Mouse (Mus musculus) intestine, embryonic 16.5 days (tissue): ENCODE measurements around the gene Matn1. TPM values are rescaled to one million over a fixed set of nuclear protein-coding genes. Genes with fewer than 3 reads are reported as not detected.

Experiments used
- ATAC-seq: fragments of 200-750 bp; cut with Nextera tagmentation; 2 replicates; pipeline ENCODE4 v1.8.0; 2017; ENCODE audit warnings: moderate TSS enrichment, moderate library complexity
- H3K27ac ChIP-seq: fragments of 300-500 bp; sonication (generic); 2 replicates; pipeline ENCODE4 v1.5.1; 2014; ENCODE audit warnings: mild to moderate bottlenecking, low read length
- H3K27me3 ChIP-seq: fragments of 300-500 bp; sonication (generic); replicated peaks from 2 replicates; pipeline ENCODE4 v1.6.1; 2014; ENCODE audit warnings: low read length, control low read depth, mixed read lengths; ENCODE audit not compliant: control insufficient read depth, insufficient read depth
- H3K36me3 ChIP-seq: fragments of 300-500 bp; sonication (generic); 2 replicates; pipeline ENCODE4 v1.6.1; 2014; ENCODE audit warnings: low read length, control low read depth; ENCODE audit not compliant: control insufficient read depth, insufficient read depth
- H3K4me1 ChIP-seq: fragments of 300-500 bp; sonication (generic); 2 replicates; pipeline ENCODE4 v1.6.1; 2014; ENCODE audit warnings: low read length, control low read depth, mixed read lengths; ENCODE audit not compliant: control insufficient read depth, insufficient read depth
- H3K4me2 ChIP-seq: fragments of 300-500 bp; sonication (generic); 2 replicates; pipeline ENCODE4 v1.6.1; 2014; ENCODE audit warnings: low read depth, low read length, control low read depth
- H3K4me3 ChIP-seq: fragments of 300-500 bp; sonication (generic); 2 replicates; pipeline ENCODE4 v1.5.1; 2014; ENCODE audit warnings: mild to moderate bottlenecking, low read length
- H3K9ac ChIP-seq: fragments of 300-500 bp; sonication (generic); 2 replicates; pipeline ENCODE4 v1.6.1; 2014; ENCODE audit warnings: low read depth, low read length
- H3K9me3 ChIP-seq: fragments of 300-500 bp; sonication (generic); 2 replicates; pipeline ENCODE4 v1.6.1; 2016; ENCODE audit warnings: low read length, control low read depth; ENCODE audit not compliant: control insufficient read depth
- WGBS: fragments of 180-500 bp; shearing (Covaris S2); extraction: QIAGEN DNeasy Blood & Tissue Kit; methylation state at CpG from one replicate; pipeline ENCODE4 v1.1.7; 2014; 5-methylcytosine and 5-hydroxymethylcytosine counted together
- polyA plus RNA-seq: library from polyadenylated mRNA; unstranded; fragments of >200 nt; fragmentation: Nextera tagmentation; extraction: Ambion mirVana; gene quantifications from 2 replicates; pipeline ENCODE4 v1.2.1, GENCODE M21; 2015

Gene Matn1
- polyA plus RNA-seq, 1 experiment from 2014 or later = not detected

- no peak overlapping the region for H3K4me2 ChIP-seq
- no peaks in the 10 kb centered on the region for H3K4me1 ChIP-seq
- H3K4me3 ChIP-seq = no peak overlapping the region
- ATAC-seq = no peak
- 87% methylated on average over 12 of the region's 12 CpGs for WGBS
- H3K27ac ChIP-seq = no peak overlapping the region
- no peaks in the 10 kb centered on the region for H3K27me3 ChIP-seq
- no peaks in the 10 kb centered on the region for H3K36me3 ChIP-seq
- H3K9me3 ChIP-seq = no peaks in the 10 kb centered on the region
- H3K9ac ChIP-seq = no peak overlapping the region
These were observed 16.4 kb upstream of the Matn1 start for GRCm38 (mm10) chr4:130927821-130928220.

GRCm38 (mm10) chr4:130942644-130943043, 1.5 kb upstream of the Matn1 start:
- 46% methylated on average over 14 of the region's 14 CpGs for WGBS
- Histone ChIP-seq H3K27ac (no peak overlapping the region), H3K4me3 (no peak overlapping the region), H3K9me3 (no peaks in the 10 kb centered on the region), H3K9ac (no peak overlapping the region), H3K36me3 (no peaks in the 10 kb centered on the region), H3K27me3 (no peaks in the 10 kb centered on the region), H3K4me1 (0 out of 2 replicates have a peak, but pooled peaks cover 3% of the 10 kb centered on the region), H3K4me2 (no peak overlapping the region)
- no peak for ATAC-seq

GRCm38 (mm10) chr4:130944779-130945178, 594 bp downstream of the Matn1 start:
- 75% methylated on average over 7 of the region's 7 CpGs for WGBS
- Histone ChIP-seq H3K27me3 (no peaks in the 10 kb centered on the region), H3K4me2 (no peak overlapping the region), H3K4me1 (0 out of 2 replicates have a peak, but pooled peaks cover 3% of the 10 kb centered on the region), H3K36me3 (no peaks in the 10 kb centered on the region), H3K9ac (no peak overlapping the region), H3K9me3 (no peaks in the 10 kb centered on the region), H3K4me3 (no peak overlapping the region), H3K27ac (no peak overlapping the region)
- no peak for ATAC-seq

- no peak for ATAC-seq
- Histone ChIP-seq H3K9me3 (no peaks in the 10 kb centered on the region), H3K9ac (no peak overlapping the region), H3K4me3 (no peak overlapping the region), H3K36me3 (no peaks in the 10 kb centered on the region), H3K27me3 (no peaks in the 10 kb centered on the region), H3K4me1 (0 out of 2 replicates have a peak, but pooled peaks cover 3% of the 10 kb centered on the region), H3K4me2 (no peak overlapping the region), H3K27ac (no peak overlapping the region)
- 28% methylated on average over 13 of the region's 13 CpGs for WGBS
These were observed 3.0 kb downstream of the Matn1 start for GRCm38 (mm10) chr4:130947094-130947647.

- Histone ChIP-seq H3K4me1 (no peaks in the 10 kb centered on the region), H3K27ac (no peak overlapping the region), H3K9ac (no peak overlapping the region), H3K4me3 (no peak overlapping the region), H3K36me3 (no peaks in the 10 kb centered on the region), H3K27me3 (no peaks in the 10 kb centered on the region; the same call in 1 of the 2 replicates), H3K9me3 (no peaks in the 10 kb centered on the region), H3K4me2 (no peak overlapping the region)
- WGBS = 77% methylated on average over 35 of the region's 35 CpGs
- ATAC-seq = no peak
These were observed 5.7 kb downstream of the Matn1 start for GRCm38 (mm10) chr4:130949821-130950384.

GRCm38 (mm10) chr4:130952531-130952930, 8.3 kb downstream of the Matn1 start:
- Histone ChIP-seq H3K4me3 (no peak overlapping the region), H3K9me3 (no peaks in the 10 kb centered on the region), H3K4me2 (no peak overlapping the region), H3K4me1 (no peaks in the 10 kb centered on the region), H3K36me3 (no peaks in the 10 kb centered on the region), H3K27ac (no peak overlapping the region), H3K9ac (no peak overlapping the region), H3K27me3 (no peaks in the 10 kb centered on the region; the same call in 1 of the 2 replicates)
- ATAC-seq = no peak
- WGBS = 29% methylated on average over 17 of the region's 17 CpGs

- 75% methylated on average over 10 of the region's 10 CpGs for WGBS
- H3K36me3 ChIP-seq = no peaks in the 10 kb centered on the region
- H3K4me3 ChIP-seq = no peak overlapping the region
- no peaks in the 10 kb centered on the region; the same call in 1 of the 2 replicates for H3K27me3 ChIP-seq
- H3K9me3 ChIP-seq = no peaks in the 10 kb centered on the region
- no peak overlapping the region for H3K9ac ChIP-seq
- no peak overlapping the region for H3K27ac ChIP-seq
- ATAC-seq = no peak
- no peak overlapping the region for H3K4me2 ChIP-seq
- no peaks in the 10 kb centered on the region for H3K4me1 ChIP-seq
These were observed 13.0 kb downstream of the Matn1 start for GRCm38 (mm10) chr4:130957156-130957555.

- H3K9me3 ChIP-seq = no peaks in the 10 kb centered on the region
- H3K4me3 ChIP-seq = no peak overlapping the region
- no peaks in the 10 kb centered on the region for H3K4me1 ChIP-seq
- H3K27me3 ChIP-seq = no peaks in the 10 kb centered on the region
- H3K36me3 ChIP-seq = no peaks in the 10 kb centered on the region
- H3K9ac ChIP-seq = no peak overlapping the region
- ATAC-seq = no peak
- H3K27ac ChIP-seq = no peak overlapping the region
- 73% methylated on average over 5 of the region's 5 CpGs for WGBS
- H3K4me2 ChIP-seq = no peak overlapping the region
These were observed 14.6 kb downstream of the Matn1 start for GRCm38 (mm10) chr4:130958812-130959211.

GRCm38 (mm10) chr4:130959678-130960077, 15.5 kb downstream of the Matn1 start:
- 53% methylated on average over 6 of the region's 6 CpGs for WGBS
- Histone ChIP-seq H3K27ac (no peak overlapping the region), H3K36me3 (no peaks in the 10 kb centered on the region), H3K4me1 (no peaks in the 10 kb centered on the region), H3K9me3 (no peaks in the 10 kb centered on the region), H3K27me3 (no peaks in the 10 kb centered on the region), H3K4me3 (no peak overlapping the region), H3K9ac (no peak overlapping the region), H3K4me2 (no peak overlapping the region)
- no peak for ATAC-seq
